Mouse (Mus musculus) lung, adult 2 months (tissue): Measurements from ENCODE around the gene Col25a1.

Source experiments
- CTCF ChIP-seq: fragments of 200-500 bp; IDR thresholded peaks from 2 replicates; pipeline ENCODE4 v1.5.1; 2011; ENCODE audit warnings: mild to moderate bottlenecking, low read length, control low read depth; ENCODE audit not compliant: insufficient read depth
- POLR2A ChIP-seq: fragments of 200-500 bp; IDR thresholded peaks from 2 replicates; pipeline ENCODE4 v1.6.1; 2011; ENCODE audit warnings: low read depth, mild to moderate bottlenecking, control low read depth, low read length, borderline replicate concordance; ENCODE audit errors: extremely low read depth

DNA sequence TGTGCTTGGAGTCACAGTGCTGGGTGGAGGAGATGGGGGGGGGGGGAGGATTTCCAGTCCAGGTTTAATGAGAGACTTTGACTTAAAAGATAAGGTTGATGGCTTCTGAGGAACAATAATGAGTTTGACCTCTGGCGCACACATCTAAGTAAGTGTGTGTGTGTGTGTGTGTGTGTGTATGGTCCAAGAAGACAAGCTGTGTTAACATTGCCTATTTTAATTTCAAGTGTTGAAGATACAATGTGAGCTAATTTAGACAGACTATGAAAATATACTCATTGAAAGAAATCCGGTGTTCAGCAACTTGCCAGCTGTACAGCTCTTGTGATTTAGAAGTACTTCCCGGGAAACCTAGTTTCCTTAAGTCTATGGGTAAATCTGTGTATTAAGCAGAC is 199.3 kb downstream of the Col25a1 start:
- no peak for TF ChIP-seq POLR2A
- TF ChIP-seq CTCF = no peak
